Mouse (Mus musculus): Measurements from ENCODE around the gene Trub1.

DNA sequence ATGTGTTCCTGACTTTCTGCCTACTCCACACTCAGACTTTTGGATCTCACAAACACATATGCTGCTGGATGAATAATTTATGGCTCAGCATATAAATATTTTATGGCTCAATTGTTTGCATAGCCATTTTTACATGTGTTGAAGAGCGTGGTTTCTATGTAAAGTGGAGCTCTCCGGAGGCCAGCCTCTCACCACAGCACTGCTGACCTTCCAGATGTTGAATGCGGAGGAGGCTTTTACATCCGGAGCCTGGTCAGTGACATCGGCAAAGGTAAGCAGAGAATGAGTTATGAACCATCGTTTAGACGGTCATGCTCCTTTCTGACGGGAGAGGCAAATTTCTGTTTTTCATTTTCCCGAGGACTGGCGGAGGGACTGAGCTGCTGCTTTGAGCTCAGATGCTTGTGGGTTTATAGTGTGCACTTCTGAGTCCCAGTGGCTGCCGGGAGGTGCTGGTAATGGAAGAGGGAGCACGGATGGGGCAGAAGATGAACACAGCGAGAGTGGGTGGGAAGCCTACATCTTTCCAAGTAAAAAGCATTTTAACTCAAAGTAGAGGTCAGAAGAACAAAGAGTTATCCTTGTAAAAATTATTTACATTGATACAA lies 34.4 kb downstream of the Trub1 start:
- TF ChIP-seq CTCF (IDR thresholded peaks at IDR 0.05; ENCODE audit: borderline replicate concordance, control insufficient read depth, extremely low read depth, insufficient read depth, low read length, poor library complexity) (no peak), POLR2A (IDR thresholded peaks at IDR 0.05; ENCODE audit: control insufficient read depth, extremely low read depth, insufficient read depth, low read length, poor library complexity) (no peak)
